Mouse (Mus musculus) lung, postnatal 25 days (tissue): ENCODE data around the gene Spn.

Experiments
- DNase-seq: peaks from one replicate; pipeline ENCODE4 v3.0.0; 2022; ENCODE audit warnings: low spot score

Gene Spn

GRCm38 (mm10) chr7:127140623-127141404 lies 3.2 kb upstream of the Spn start:
- no peak for DNase-seq

DNA sequence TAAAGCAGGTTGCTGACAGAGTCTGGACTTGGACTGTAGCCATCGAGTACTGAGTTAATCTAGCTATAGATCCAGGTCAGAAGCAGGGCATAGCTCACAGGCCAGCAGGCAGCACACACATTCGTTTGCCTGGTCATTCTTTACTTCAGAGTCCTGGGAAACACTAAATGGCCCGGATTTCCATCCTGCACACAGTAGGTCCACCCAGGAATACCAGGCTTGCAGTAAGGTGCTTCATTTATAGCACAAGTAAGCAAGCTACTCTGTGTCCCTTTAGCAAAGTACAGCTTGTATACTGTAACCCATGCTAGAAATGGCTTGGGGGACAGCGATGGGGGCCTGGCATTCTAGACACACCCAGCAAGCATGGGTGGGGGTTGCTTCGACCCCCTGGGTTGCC lies 1.9 kb upstream of the Spn start:
- no peak for DNase-seq

DNA sequence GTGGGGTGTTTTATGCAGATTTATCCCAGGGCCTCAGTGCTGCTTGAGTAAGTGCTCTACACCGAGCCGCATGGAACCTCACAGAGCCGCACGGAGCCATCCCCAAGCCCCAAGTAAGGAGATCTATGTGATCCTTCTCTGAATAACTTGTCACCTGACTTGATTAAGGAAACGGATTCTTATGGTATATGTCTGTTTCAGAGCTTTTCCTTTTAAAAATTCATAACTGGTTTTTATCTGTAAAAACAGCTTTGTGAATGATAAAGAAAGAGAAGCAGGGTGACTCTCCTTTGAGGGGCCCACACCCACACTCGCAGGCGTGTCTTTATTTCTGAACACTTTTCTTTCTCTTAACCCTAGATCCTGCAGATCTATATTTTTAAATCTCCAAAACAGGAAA lies 1.5 kb upstream of the Spn start:
- no peak for DNase-seq

DNA sequence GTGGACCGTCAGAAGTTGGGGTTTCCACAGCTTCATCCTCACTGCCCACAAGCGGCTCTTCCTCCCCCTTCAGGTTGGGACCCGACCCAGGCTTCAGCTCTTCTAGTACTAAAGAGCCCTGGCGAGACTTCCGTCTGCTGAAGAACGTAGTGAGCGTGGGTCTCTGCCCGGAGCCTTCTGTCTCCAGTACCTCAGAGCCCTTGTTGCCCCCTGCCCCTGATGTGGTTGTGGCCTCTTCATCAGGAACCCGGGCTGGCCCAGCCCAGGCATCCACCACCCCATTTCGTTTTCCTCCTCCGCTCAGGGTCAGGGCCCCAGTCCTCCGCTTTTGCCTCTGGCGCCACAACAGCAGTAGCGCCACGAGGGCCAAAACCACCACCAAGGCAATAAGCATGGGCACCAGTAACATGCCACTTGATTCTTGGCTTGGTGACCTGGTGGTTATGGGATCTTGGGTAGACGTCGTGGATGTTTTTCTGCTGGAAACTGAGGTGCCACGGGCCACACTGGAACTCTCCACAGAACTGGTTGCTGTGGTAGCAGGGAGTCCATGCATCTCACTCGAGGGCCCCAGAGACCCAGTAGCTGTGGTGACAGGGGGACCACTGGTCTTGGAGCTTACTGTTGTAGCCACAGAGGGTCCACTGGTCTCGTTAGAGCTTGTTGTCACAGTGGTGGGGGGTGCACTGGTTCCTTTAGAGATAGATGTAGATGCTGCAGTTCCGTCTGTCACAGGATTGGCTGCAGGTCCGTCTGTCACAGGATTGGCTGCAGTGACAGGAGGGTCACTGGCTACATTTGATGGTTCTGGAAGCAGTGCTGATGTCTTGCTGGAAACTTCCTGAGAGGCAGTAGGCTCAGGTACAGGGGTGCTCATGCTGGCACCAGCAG lies 1.2 kb downstream of the Spn start:
- DNase-seq, result no peak

- DNase-seq, result no peak
Measured at GRCm38 (mm10) chr7:127134821-127135447, 2.7 kb downstream of the Spn start.

DNA sequence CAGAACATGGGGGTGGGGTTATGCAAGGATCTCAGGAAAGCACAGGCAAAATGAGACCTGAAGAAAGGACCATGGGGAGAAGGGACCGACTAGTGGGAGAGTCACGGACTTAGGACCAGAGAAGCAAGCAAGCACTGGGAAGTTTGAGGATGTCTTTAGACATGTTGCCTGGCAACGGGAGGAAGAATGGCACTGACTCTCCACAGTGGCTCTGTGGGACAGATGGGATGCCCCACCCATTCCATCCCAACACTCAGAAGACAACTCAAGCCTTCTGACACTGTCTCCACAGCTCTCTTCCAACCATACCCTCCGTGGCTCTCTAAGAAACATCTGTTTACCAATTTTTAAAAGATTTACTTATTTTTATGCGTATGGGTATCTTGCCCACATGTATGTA lies 4.5 kb downstream of the Spn start:
- DNase-seq, result no peak

- DNase-seq, result no peak
Measured at GRCm38 (mm10) chr7:127129638-127130037, 8.0 kb downstream of the Spn start.

- DNase-seq, result no peak
Measured at GRCm38 (mm10) chr7:127121911-127122270, 15.7 kb downstream of the Spn start, which contains the start of gene Qprt. Gene Qprt (minus strand): TSS chr7:127122226.

DNA sequence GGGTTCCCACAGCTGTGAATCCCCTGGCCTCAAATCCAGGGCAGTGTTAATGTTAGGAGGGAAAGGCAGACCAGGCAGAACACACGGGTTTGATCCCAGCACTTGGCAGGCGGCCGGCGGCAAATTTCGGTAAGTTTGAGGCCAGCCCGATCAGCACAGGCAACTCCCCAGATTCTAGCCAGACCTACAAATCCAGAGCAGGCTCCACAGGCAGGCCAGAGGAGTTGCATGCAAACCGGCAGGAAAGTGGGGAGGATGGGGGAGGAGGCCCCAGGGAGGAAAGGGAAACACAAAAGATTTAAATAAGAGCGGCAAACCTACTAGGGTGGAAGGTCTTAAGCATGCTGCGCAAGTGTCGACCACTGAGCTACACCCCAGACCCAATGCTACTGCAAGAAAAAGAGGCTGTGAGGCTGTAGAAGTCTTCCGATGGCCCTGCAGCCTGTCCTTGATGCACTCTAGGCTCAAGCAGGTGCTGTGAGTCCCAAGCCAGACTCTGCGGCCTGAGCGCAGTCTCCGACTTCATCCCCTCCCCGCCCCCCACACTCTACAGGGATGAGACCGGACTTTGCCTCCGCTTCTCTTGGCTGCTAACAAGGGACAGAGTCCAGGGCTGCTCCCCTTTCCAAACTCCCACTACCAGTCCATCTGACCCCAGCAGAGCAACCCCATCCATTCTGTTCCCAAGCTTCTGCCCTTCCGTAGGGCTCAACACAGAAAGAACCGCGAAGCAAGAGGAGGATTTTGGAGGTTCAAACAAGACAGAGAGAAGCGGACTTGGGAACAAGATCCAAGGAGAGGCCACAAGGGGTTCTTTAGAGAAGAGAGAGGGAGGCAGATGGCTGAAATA lies 16.3 kb downstream of the Spn start:
- no peak for DNase-seq

GRCm38 (mm10) chr7:127118671-127119445 lies 18.8 kb downstream of the Spn start:
- DNase-seq, result no peak

DNA sequence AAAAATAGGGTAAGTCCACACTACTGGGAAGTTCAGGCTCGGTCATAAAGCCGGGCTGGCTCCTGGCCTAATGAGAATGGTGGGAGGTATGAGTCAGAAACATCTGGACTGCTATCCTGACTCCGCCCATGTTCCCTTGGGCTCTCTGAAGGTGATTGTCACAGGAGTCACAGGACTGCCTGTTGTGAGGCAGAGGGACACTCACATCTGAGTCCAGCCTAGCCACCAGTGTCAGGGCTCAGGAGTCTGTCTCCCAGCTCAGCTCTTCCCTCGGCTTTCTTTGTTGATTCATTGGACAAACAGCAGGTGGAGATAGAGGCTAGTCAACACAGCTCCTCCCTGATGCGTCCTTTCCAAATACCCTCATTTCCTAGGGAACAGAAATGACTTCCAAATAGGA lies 19.7 kb downstream of the Spn start:
- no peak for DNase-seq

GRCm38 (mm10) chr7:127116331-127116935 lies 21.2 kb downstream of the Spn start:
- DNase-seq, result no peak

- no peak for DNase-seq
Measured at GRCm38 (mm10) chr7:127114920-127115319, 22.7 kb downstream of the Spn start.

DNA sequence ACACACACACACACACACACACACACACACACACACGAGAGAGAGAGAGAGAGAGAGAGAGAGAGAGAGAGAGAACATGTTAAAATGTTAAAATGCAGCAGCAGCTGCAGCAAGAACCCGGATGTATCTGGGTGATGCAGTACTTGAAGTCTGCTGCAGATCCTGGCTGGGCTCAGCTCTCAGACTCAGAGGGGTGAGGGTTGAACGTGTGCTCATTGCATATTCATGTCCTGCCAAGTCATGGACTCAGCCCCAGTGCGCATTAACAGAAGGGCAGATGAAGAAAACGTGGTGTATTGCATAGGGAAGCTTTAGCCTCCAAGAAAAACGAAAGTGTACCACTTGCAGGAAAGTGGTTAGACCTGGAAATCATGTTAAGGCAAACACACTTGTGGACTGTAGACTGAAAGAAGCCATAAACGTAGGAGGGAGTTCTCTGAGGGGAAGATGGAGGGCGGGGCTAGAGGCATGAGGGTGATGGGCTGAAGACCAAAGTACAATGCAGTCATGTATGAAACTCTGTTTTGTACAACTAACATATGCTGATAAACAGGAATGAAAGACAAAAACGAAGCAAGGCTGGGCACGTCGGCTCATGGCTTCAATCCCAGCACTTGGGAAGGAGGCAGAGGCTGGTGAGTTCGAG lies 23.9 kb downstream of the Spn start:
- DNase-seq, result no peak

- no peak for DNase-seq
Measured at GRCm38 (mm10) chr7:127112921-127113597, 24.6 kb downstream of the Spn start.

DNA sequence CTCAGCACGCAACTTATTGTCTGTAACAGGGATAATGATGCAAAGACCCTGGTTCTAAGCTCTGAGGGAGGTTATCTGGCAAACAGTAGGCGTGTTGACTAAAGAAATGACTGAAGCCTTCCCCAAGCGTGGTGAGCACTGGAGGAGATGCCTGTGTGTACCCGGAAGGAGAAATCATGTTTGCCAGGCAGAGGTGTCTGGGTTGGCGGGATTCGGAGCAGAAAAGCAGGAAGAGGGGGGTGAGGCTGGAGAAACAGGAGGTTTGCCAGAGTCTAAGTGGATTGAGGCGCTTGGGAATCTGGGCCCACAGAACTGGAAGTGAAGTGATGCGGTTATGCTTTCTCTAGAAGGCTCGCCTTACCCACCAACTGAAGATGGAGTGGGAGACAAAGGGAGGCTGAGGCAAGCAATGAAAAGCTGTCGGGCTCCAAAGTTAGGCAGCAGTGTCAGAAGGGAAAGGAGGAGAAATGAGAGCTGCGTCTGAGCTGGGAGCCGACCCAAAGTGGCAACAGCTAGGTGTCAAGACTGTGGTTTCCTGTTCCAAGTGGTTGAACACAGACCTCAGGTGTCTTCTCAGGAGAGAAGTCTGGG lies 25.3 kb downstream of the Spn start:
- no peak for DNase-seq

- peak; percentile 48 for DNase-seq
Measured at GRCm38 (mm10) chr7:127111461-127111860, 26.2 kb downstream of the Spn start.

GRCm38 (mm10) chr7:127110239-127111007 lies 27.2 kb downstream of the Spn start:
- peak; percentile 77 for DNase-seq
